Comparison of ENCODE assay signal across 13 mouse cellular contexts in genomic region chr11:108757626-108758430, GRCm38 (mm10).
A peak's percentile ranks its signal among the peaks of the same experiment; 100 is the strongest.
DNase-seq lines count a peak whose midpoint lies in the region; ATAC-seq lines count a peak whose summit lies in the region.
"Had no signal": no experiment of that assay in that cellular context is flagged by ENCODE, and none has a peak within 500 bp of the region (broad histone marks: within the 10 kb centered on the region; RNA-seq: fewer than 3 reads in every experiment).

No protein-coding gene starts in this region.

- 48% methylated on average over 6 of the region's 6 CpGs for WGBS in embryonic facial prominence, embryonic 11.5 days
- 35% methylated on average over 6 of the region's 6 CpGs for WGBS in limb, embryonic 12.5 days

- H3K4me1 ChIP-seq in embryonic facial prominence, embryonic 11.5 days (ENCODE audit: control insufficient read depth, insufficient read depth, low read length) = no peaks in the 10 kb centered on the region; the same call in 1 of the 2 replicates
- peaks cover 14% of the 10 kb centered on the region for H3K4me1 ChIP-seq in limb, embryonic 12.5 days (replicated peaks)
- H3K4me1 ChIP-seq: liver, embryonic 15.5 days had no signal

- DNase-seq in frontal cortex, postnatal 14 days (ENCODE audit: low spot score in 2 of 2) = no peak
- peak; percentile 27 to 40 for DNase-seq in left cerebral cortex, adult 18-20 months (ENCODE audit: low spot score in 2 of 2)
- DNase-seq in left cerebral cortex, postnatal 10 days (ENCODE audit: extremely low spot score in 1 of 2, low spot score in 2 of 2) = no peak
- peak; percentile 51 for DNase-seq in embryonic facial prominence, embryonic 11.5 days (ENCODE audit: low spot score)
- no peak for DNase-seq in cerebellum, adult 9-10 months
- DNase-seq: cerebellum, postnatal 36 days; gastrocnemius, postnatal 36 days; kidney, adult 18-20 months; retina, postnatal 1 day had no signal

- peak; percentile 79 for ATAC-seq in frontal cortex, adult (ENCODE audit: low TSS enrichment)
- no peak for ATAC-seq in embryonic facial prominence, embryonic 11.5 days (replicated peaks; ENCODE audit: insufficient number of reproducible peaks, low FRiP score, low TSS enrichment, low read depth)
- ATAC-seq in limb, embryonic 12.5 days (ENCODE audit: insufficient number of reproducible peaks, insufficient read depth, low FRiP score, low TSS enrichment, low read depth) = no peak
- ATAC-seq in cerebellum, adult (ENCODE audit: insufficient number of reproducible peaks, low FRiP score, low TSS enrichment) = no peak

- intact Hi-C loops in left cerebral cortex, postnatal 10 days (cut with DNase I) = no loop called here

- no peaks in the 10 kb centered on the region for H3K9me3 ChIP-seq in embryonic facial prominence, embryonic 11.5 days (replicated peaks; ENCODE audit: control insufficient read depth, low read length)
- no peaks in the 10 kb centered on the region for H3K9me3 ChIP-seq in limb, embryonic 12.5 days
- H3K9me3 ChIP-seq: liver, embryonic 15.5 days had no signal

- H3K27ac ChIP-seq in embryonic facial prominence, embryonic 11.5 days (replicated peaks; ENCODE audit: low read depth, low read length) = peak overlapping the region; percentile 0; the same call in 1 of the 2 replicates
- H3K27ac ChIP-seq in limb, embryonic 12.5 days = peak overlapping the region; percentile 69
- H3K27ac ChIP-seq: liver, embryonic 15.5 days had no signal

- no peaks in the 10 kb centered on the region for H3K27me3 ChIP-seq in embryonic facial prominence, embryonic 11.5 days (ENCODE audit: control insufficient read depth, insufficient read depth, low read length)
- no peaks in the 10 kb centered on the region for H3K27me3 ChIP-seq in limb, embryonic 12.5 days
- H3K27me3 ChIP-seq: liver, embryonic 15.5 days had no signal

- no peaks in the 10 kb centered on the region for H3K36me3 ChIP-seq in embryonic facial prominence, embryonic 11.5 days (replicated peaks; ENCODE audit: control insufficient read depth, insufficient read depth, low read depth, low read length)
- H3K36me3 ChIP-seq in limb, embryonic 12.5 days = peaks cover 3% of the 10 kb centered on the region; the same call in 1 of the 2 replicates
- H3K36me3 ChIP-seq: liver, embryonic 15.5 days had no signal

- H3K4me3 ChIP-seq in embryonic facial prominence, embryonic 11.5 days (ENCODE audit: low read depth, low read length) = no peak overlapping the region
- no peak overlapping the region for H3K4me3 ChIP-seq in limb, embryonic 12.5 days (replicated peaks)
- H3K4me3 ChIP-seq: liver, embryonic 15.5 days had no signal

- H3K4me2 ChIP-seq in embryonic facial prominence, embryonic 11.5 days (ENCODE audit: low read depth, low read length) = no peak overlapping the region
- H3K4me2 ChIP-seq in limb, embryonic 12.5 days = no peak overlapping the region
- H3K4me2 ChIP-seq: liver, embryonic 15.5 days had no signal

- H3K9ac ChIP-seq in embryonic facial prominence, embryonic 11.5 days (replicated peaks; ENCODE audit: low read length) = no peak overlapping the region
- H3K9ac ChIP-seq in limb, embryonic 12.5 days (replicated peaks) = no peak overlapping the region
- H3K9ac ChIP-seq: liver, embryonic 15.5 days had no signal

Comparison
In these comparisons a context has a peak if more than half of its experiments do, and no peak if none do; other contexts are left out.
1. DNase-seq: peak in left cerebral cortex, adult 18-20 months (2 of 2) and embryonic facial prominence, embryonic 11.5 days (single experiment); none in frontal cortex, postnatal 14 days (0 of 2), left cerebral cortex, postnatal 10 days (0 of 2) and cerebellum, adult 9-10 months (single experiment).